Mouse (Mus musculus) intestine, postnatal 0 days (tissue): ENCODE data around the gene Ascl3. TPM values are rescaled to one million over a fixed set of nuclear protein-coding genes. Genes with fewer than 3 reads are reported as not detected.

Source experiments
- ATAC-seq: fragments of 200-750 bp; cut with Nextera tagmentation; 2 replicates; pipeline ENCODE4 v1.8.0; 2017; ENCODE audit warnings: mild to moderate bottlenecking, moderate TSS enrichment, moderate library complexity
- H3K27ac ChIP-seq: fragments of 300-500 bp; sonication (generic); 2 replicates; pipeline ENCODE4 v1.5.1; 2014; ENCODE audit warnings: mild to moderate bottlenecking, low read depth, low read length, moderate library complexity
- H3K27me3 ChIP-seq: fragments of 300-500 bp; sonication (generic); replicated peaks from 2 replicates; pipeline ENCODE4 v1.6.1; 2014; ENCODE audit warnings: low read length, mixed read lengths; ENCODE audit not compliant: control insufficient read depth, insufficient read depth
- H3K36me3 ChIP-seq: fragments of 300-500 bp; sonication (generic); 2 replicates; pipeline ENCODE4 v1.6.1; 2014; ENCODE audit warnings: mild to moderate bottlenecking, moderate library complexity; ENCODE audit not compliant: control insufficient read depth, insufficient read depth
- H3K4me1 ChIP-seq: fragments of 300-500 bp; sonication (generic); replicated peaks from 2 replicates; pipeline ENCODE4 v1.6.1; 2014; ENCODE audit warnings: antibody characterized with exemption, low read length, mixed read lengths; ENCODE audit not compliant: control insufficient read depth, insufficient read depth
- H3K4me2 ChIP-seq: fragments of 300-500 bp; sonication (generic); replicated peaks from 2 replicates; pipeline ENCODE4 v1.6.1; 2014; ENCODE audit warnings: low read depth, mild to moderate bottlenecking, moderate library complexity
- H3K4me3 ChIP-seq: fragments of 300-500 bp; sonication (generic); 2 replicates; pipeline ENCODE4 v1.5.1; 2014; ENCODE audit warnings: low read depth, low read length
- H3K9ac ChIP-seq: fragments of 300-500 bp; sonication (generic); 2 replicates; pipeline ENCODE4 v1.6.1; 2014; ENCODE audit warnings: mild to moderate bottlenecking, low read depth, low read length
- H3K9me3 ChIP-seq: fragments of 300-500 bp; sonication (generic); 2 replicates; pipeline ENCODE4 v1.6.1; 2016; ENCODE audit warnings: mixed run types; ENCODE audit not compliant: control insufficient read depth
- CTCF ChIP-seq: sonication (generic); IDR thresholded peaks from 2 replicates; pipeline ENCODE4 v1.5.1; 2016; ENCODE audit warnings: low read depth, mild to moderate bottlenecking, control low read depth, antibody characterized with exemption, moderate library complexity
- WGBS: fragments of 180-500 bp; shearing (Covaris S2); extraction: QIAGEN DNeasy Blood & Tissue Kit; methylation state at CpG from one replicate; pipeline ENCODE4 v1.1.7; 2014; 5-methylcytosine and 5-hydroxymethylcytosine counted together
- polyA plus RNA-seq: library from polyadenylated mRNA; unstranded; fragments of >200 nt; fragmentation: Nextera tagmentation; extraction: Ambion mirVana; gene quantifications from 2 replicates; pipeline ENCODE4 v1.2.1, GENCODE M21; 2015

The Ascl3 gene
- polyA plus RNA-seq, 1 experiment from 2014 or later = 0.52 TPM

- Histone ChIP-seq H3K9ac (no peak overlapping the region), H3K27me3 (no peaks in the 10 kb centered on the region), H3K27ac (no peak overlapping the region), H3K4me1 (no peaks in the 10 kb centered on the region), H3K4me2 (no peak overlapping the region), H3K4me3 (no peak overlapping the region), H3K9me3 (no peaks in the 10 kb centered on the region), H3K36me3 (no peaks in the 10 kb centered on the region)
- WGBS = 59% methylated on average over 5 of the region's 5 CpGs
- no peak for ATAC-seq
- TF ChIP-seq CTCF = no peak
Observed at GRCm38 (mm10) chr7:109690961-109691360, 40.6 kb downstream of the Ascl3 start.

- Histone ChIP-seq H3K4me2 (no peak overlapping the region), H3K27me3 (no peaks in the 10 kb centered on the region)
Observed at GRCm38 (mm10) chr7:109690101-109690500, 41.4 kb downstream of the Ascl3 start.

DNA sequence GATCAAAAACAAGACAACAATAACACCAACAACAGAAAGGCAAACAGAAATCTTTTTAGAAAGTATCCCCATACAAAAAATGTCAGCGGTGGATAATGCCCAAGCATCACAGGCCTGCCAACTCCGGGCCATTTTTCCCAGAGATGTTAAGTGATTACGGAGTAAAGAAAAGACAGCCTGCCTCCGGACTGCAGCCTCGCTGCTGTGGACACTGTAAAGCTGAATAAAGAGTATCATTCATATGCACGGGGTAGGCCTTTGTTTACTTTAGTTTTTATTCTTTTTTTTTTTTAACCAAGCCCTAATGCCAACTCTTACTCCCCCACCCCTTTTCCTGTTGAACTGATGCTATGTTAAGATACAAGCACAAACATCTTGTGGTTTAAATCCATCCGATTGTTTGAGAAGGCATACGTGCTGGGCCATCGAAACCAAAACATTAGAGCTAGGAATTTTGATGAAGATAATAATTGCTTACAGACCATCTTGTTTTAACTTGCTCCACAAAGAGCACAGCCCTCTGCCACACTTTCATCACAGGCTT, 44.9 kb downstream of the Ascl3 start:
- Histone ChIP-seq H3K4me3 (no peak overlapping the region), H3K27ac (no peak overlapping the region), H3K9me3 (no peaks in the 10 kb centered on the region), H3K4me2 (no peak overlapping the region), H3K36me3 (no peaks in the 10 kb centered on the region), H3K4me1 (no peaks in the 10 kb centered on the region), H3K27me3 (no peaks in the 10 kb centered on the region), H3K9ac (no peak overlapping the region)
- no peak for TF ChIP-seq CTCF
- WGBS = 46% methylated on average over 9 of the region's 9 CpGs
- no peak for ATAC-seq

More at GRCm38 (mm10) chr7:109690101-109690500, 41.4 kb downstream of the Ascl3 start:
- peak; percentile 63 for TF ChIP-seq CTCF
- WGBS = 90% methylated on average over 3 of the region's 3 CpGs
- Histone ChIP-seq H3K9ac (no peak overlapping the region), H3K27ac (no peak overlapping the region), H3K4me1 (no peaks in the 10 kb centered on the region), H3K36me3 (no peaks in the 10 kb centered on the region), H3K9me3 (no peaks in the 10 kb centered on the region), H3K4me3 (no peak overlapping the region)
- no peak for ATAC-seq

- TF ChIP-seq CTCF = no peak
- Histone ChIP-seq H3K4me2 (no peak overlapping the region), H3K36me3 (no peaks in the 10 kb centered on the region), H3K27ac (no peak overlapping the region), H3K4me1 (no peaks in the 10 kb centered on the region), H3K9me3 (no peaks in the 10 kb centered on the region), H3K27me3 (no peaks in the 10 kb centered on the region), H3K9ac (no peak overlapping the region), H3K4me3 (no peak overlapping the region)
- ATAC-seq = no peak
- WGBS = 84% methylated on average over 1 of the region's 1 CpGs
Observed at GRCm38 (mm10) chr7:109680879-109681278, 50.6 kb downstream of the Ascl3 start.

DNA sequence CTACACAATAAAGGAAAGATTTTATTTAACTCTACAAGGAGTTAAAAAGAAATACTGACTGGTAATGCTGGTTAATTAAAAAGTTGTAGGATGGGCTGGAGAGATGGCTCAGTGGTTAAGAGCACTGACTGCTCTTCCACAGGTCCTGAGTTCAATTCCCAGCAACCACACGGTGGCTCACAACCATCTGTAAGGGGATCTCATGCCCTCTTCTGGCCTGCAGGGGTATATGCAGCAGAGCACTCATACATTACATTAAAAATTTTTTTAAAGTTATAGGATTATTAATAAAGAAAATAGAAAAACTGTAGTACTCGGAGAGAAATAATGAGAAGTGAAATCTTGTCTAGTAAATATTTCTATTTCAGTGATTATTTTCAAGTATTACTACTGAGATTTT, 51.2 kb downstream of the Ascl3 start:
- WGBS = 93% methylated on average over 2 of the region's 2 CpGs
- no peak overlapping the region for H3K9ac ChIP-seq
- H3K27me3 ChIP-seq = no peaks in the 10 kb centered on the region
- H3K4me3 ChIP-seq = no peak overlapping the region
- no peak for ATAC-seq
- H3K4me1 ChIP-seq = no peaks in the 10 kb centered on the region
- H3K9me3 ChIP-seq = no peaks in the 10 kb centered on the region
- no peak overlapping the region for H3K4me2 ChIP-seq
- no peak overlapping the region for H3K27ac ChIP-seq
- TF ChIP-seq CTCF = peak; percentile 14; the same call in 1 of the 2 replicates
- no peaks in the 10 kb centered on the region for H3K36me3 ChIP-seq

Other genes starting within 250 kb of the Ascl3 start
- gene Trim66, start 223.6 kb downstream of the Ascl3 start, polyA plus RNA-seq = 0.01 and 0.05 TPM in 2 replicates
- 81.0 and 95.7 TPM in 2 replicates for gene Rpl27a, start 212.6 kb downstream of the Ascl3 start, polyA plus RNA-seq
- gene St5, start 28.1 kb downstream of the Ascl3 start, polyA plus RNA-seq = 46.7 and 49.7 TPM in 2 replicates
- gene Akip1, start 28.0 kb downstream of the Ascl3 start, polyA plus RNA-seq = 29.8 and 30.1 TPM in 2 replicates
- not detected in 2 replicates for gene BC051019, start 7.9 kb downstream of the Ascl3 start, polyA plus RNA-seq
- 135 and 145 TPM in 2 replicates for gene Tmem9b, start 21.1 kb upstream of the Ascl3 start, polyA plus RNA-seq
- gene Nrip3, start 50.3 kb upstream of the Ascl3 start, polyA plus RNA-seq = 0.39 and 0.59 TPM in 2 replicates
- 2.6 and 3.2 TPM in 2 replicates for gene Scube2, start 134.0 kb upstream of the Ascl3 start, polyA plus RNA-seq
- gene Dennd5a, start 228.7 kb upstream of the Ascl3 start, polyA plus RNA-seq = 15.3 and 16.6 TPM in 2 replicates